Mouse (Mus musculus): ENCODE data around the gene Masp2.

Gene Masp2

DNA sequence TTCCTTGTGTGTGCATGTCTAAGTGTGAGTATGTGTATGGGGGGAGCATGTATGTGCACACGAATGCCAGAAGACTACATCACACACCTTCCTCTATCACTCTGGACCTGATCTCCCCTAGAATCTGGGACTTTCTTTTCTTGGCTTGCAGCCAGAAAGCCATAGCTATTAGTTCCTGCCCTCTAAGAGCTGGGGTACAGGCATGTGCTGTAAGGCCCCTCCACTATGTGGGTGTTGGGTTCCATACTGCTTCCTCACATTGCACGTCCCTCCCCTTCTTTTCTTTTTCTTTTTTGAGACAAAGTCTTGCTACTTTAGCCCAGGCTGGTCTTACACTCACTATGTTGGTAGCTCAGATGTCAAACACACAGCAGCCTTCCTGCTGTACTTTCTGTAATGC lies 33.0 kb downstream of the Masp2 start:
- DNase-seq (ENCODE audit: low spot score in 2 of 2): no peak

DNA sequence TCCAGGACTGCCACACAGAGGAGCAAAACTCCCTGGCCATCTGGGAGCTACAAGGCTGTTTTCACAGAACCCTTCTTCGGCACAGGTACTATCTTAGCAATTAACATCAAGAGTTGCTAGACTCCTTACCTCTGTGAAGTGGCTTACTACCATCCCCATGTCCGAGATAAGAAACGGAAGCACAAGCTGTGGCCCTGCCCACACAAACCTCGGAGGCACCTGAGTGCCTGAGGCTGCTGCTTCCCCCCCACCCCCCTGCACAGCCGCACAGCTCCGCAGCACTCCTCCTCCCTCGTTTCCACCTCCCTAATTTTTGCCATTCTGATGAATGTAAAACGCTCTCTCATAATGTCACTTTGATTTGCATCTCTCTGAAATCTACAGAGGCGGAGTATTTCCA lies 35.9 kb downstream of the Masp2 start:
- DNase-seq (ENCODE audit: low spot score in 2 of 2): no peak

DNA sequence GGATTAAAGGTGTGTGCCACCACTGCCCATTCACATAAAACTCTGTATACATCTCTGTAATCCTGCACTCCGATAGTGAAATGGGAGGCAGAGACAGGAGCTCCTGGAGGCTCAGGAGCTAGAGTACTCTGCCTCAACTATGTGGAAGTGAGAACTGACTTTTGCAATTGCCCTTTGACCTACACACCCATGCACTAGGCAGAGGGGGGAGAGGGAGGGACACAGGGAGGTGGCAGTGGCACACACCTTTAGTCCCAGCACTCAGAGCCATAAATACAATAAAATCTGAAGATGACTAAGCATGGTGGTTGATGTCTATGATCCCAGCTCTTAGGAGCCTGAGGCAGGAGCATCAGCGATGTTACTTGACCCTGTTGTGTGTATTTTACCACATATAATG lies 37.1 kb downstream of the Masp2 start:
- no peak for DNase-seq (ENCODE audit: low spot score in 2 of 2)

DNA sequence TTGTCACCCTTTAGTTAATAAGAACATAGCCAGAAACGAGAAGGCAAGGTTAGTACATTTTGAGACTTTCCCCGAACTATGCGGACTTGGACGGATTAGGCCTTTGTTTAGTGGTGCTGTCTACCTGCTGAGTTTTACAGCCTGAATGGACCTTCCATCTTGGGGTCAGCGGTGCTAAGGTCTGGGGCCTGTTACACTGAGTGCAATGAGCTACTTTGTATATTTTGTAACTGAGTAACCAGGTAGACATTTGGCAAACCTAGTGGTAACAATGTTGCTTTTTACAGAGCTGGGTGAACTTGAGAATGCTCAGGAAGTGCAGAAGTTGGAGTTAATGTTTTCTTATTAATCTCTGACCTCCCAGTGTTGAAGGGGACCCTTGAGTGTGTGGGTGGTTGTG lies 38.8 kb downstream of the Masp2 start:
- DNase-seq (ENCODE audit: low spot score in 2 of 2): no peak

DNA sequence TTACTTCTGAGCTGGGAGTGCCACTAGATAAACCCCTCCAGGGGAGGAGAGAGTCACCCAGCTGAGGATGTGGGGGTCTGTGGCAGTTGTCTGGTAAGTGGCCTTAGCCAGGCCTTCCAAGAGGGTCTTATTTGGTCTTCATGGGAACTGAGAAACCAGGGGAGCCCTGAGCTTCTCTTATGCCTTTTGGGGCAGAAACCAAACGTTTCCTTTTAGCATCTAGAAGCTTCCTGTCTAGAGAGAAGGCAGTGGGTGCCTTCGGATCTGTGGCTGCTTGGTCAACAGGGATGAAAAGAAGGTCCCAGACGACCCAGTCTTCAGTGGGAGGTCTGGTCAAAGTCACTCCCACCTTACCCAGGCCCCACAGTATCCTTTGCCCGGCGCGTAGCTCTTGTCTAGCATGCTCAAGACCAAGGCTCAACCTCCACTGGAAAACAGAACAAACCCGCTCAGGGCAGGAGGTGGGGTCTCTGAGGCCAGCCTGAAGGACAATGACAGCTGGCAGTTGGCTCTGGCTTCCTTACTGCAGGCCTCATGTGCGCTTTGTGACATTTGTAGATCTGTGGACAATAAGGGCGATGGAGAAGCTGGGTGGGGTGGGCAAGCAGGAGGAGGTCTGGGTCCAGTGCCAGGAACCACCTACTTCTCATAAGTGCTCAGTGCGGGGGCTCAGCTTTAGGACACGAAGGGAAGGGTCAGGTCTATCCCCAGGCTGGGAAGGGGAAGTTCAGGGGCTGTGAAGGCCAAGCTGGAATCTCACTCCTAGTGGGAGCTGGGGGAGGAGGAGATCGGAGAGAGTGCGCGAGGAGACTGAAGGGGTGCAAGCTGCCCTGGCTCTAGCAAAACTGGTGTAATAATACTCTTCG lies 41.2 kb downstream of the Masp2 start, which contains the start of gene Gm572:
Gene Gm572 (plus strand): TSS at position 27 of the 866 bp plus-strand sequence.
- no peak for DNase-seq (ENCODE audit: low spot score in 2 of 2)

DNA sequence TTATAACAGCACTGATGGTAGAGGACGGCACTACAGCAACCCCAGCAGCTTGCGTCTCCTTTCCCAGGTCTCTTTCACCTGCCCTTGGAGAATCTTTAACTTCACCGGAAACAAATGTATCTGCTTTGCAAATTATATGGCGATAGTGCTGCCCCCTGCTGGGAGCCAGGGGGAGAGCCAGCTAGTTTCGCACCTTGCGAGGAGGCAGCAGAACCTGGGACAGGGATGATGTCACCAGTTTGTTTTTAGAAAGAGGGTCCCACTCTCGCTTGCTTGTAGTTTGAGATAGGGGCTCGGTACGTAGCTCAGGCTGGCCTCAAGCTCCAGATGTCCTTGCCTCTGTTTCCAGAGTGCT lies 41.8 kb downstream of the Masp2 start:
- DNase-seq (ENCODE audit: low spot score in 2 of 2): peak in 1 of 2 experiments; percentile 60

DNA sequence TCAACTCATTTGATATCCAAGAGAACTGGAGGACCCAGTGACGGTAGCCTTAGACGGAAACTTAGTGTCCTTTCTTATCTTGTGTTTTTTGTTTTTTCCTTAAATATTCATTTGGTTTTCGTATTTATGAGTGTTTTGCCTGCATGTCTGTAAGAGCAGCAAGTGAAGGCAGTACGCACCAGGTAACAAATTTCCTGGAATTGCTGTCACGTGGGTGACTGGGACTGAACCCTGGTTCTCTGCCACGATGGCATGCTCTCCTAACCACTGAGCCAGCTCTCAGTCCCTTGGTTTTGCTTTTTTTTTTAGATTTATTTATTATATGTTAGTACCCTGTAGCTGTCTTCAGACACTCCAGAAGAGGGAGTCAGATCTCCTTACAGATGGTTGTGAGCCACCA lies 42.6 kb downstream of the Masp2 start:
- DNase-seq (ENCODE audit: low spot score in 2 of 2): no peak

DNA sequence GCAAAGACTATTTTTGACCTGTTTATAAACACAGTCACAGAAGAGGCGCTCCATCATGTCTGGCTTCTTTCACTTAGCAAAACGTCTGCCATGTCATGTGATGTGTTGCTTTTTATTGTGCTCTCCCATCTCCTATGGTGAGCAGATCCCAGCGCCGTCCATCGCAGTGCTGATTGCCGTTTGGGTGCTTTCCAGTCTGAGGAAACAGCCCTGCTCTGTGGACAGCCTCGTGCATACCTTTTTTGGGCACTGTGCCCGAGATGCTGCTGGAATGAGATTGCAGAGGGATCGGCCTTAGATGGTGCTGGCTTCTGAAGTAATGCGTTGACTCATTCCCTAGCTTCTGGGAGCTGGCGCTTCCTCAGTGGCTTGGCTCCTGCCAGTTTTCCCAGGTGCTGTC lies 44.3 kb downstream of the Masp2 start:
- peak in 1 of 2 experiments; percentile 50 for DNase-seq (ENCODE audit: low spot score in 2 of 2)

DNA sequence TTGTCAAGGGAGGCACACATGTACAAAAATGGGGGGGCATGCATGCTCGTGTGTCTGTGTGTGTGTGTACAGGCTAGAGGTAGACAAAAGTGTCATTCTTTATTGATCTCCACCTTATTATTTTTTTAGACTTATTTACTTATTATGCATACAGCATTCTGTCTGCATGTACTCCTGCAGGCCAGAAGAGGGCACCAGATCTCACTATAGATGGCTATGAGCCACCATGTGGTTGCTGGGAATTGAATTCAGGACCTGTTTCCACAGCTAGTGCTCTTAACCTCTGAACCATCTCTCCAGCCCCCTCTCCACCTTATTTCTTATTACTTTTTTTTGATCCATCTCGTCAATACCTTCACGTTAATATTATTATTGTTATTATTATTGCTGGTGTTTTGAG lies 47.0 kb downstream of the Masp2 start:
- no peak for DNase-seq (ENCODE audit: low spot score in 2 of 2)

DNA sequence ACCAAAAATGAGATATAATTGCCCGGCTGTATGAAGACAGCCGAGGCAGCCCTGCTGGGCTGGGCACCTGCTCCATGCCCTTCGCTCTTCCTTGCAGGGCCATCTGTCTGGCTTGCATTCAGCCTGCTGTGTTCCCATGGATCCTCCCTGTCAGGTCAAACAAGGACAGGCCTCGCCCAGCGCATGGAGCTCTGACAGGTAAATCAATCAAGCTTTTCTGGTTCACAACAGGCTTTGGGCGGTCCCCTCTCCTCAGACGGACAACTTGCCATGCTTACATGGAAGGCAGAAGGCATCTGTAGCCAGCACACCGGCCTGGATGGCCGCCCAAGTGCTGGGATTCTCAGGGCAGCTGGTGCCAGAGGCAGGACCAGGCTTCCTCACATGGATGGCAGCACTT lies 48.7 kb downstream of the Masp2 start:
- no peak for DNase-seq (ENCODE audit: low spot score in 2 of 2)

DNA sequence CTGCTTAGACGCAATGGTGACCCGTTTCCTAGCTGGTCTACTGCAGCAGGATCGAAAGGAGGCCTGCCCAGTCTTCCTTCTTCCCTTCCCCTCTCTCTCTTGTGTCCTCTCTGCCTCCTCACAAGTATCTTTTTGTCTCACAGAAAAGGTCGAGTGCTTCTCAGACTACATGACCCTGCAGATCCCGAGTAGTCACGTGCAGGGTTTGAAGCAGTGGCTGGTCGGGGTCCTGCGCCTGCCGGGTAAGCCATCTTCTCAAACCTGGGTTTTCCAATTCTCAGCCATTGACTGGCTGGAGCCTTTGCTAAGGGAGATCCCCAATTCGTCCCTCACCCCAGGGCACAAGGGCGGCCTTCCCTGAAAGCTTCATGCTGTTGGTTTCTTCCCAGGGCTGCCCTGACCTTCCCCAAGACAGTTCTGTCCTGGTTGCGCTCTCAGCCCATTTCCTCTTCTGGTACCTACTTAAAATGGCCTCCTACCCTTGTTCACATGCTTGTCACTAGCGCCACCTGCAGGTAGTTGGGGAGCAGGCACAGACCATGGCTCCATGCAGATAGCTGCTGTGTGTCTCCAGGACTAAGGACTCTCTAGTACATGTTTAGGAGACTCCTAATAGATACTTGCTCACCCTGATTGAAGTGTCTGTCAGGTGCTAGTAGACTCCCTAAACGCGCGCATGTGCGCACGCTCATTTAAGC lies 52.5 kb downstream of the Masp2 start:
- no peak for DNase-seq (ENCODE audit: low spot score in 2 of 2)

DNA sequence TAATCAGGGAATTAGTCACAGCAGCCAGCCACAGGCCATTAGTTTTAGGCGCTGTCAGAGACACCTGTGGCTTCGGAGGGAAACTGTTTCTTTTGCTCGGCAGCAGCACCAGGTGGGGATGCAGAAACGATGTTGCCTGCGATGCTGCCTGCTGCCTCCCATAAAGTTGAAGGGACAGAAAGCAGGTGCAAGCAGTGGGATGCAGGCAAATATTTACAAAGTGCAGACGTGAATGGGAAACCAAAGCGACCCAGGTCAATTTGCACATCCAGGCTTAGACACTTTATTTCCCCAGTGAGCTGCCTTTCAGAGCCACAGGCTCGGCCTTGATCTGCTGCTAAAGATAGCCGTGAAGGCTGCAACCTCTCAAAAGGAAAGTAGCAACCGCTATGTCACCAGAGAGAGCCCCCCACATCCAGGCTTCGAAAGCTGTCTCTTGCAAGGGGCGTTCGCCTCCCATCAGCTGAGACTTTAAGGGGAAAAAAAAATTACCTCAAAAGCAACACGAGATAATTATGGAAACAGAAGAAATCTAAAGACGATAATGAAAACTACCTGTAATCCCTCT lies 54.4 kb downstream of the Masp2 start:
- DNase-seq (ENCODE audit: low spot score in 2 of 2): no peak

DNA sequence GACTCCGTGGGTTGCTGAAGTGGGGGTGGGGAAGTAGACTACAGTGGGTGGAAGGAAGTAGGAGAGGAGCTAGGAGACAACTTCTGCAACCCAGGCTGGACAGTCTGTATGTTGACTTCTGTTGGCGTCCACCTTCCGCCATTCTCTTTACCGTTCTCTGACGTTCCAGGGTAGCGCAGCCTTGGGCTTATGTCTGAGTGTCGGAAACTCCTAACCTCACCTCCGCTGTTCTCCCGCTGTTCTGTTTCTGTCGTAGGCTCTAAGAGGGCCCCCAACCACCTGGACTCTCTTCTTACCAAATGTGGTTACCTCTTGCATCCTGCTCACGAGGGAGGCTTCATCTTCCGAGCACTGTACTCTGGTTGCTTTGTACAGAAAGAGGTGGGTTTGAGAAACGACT lies 55.4 kb downstream of the Masp2 start:
- DNase-seq (ENCODE audit: low spot score in 2 of 2): no peak

DNA sequence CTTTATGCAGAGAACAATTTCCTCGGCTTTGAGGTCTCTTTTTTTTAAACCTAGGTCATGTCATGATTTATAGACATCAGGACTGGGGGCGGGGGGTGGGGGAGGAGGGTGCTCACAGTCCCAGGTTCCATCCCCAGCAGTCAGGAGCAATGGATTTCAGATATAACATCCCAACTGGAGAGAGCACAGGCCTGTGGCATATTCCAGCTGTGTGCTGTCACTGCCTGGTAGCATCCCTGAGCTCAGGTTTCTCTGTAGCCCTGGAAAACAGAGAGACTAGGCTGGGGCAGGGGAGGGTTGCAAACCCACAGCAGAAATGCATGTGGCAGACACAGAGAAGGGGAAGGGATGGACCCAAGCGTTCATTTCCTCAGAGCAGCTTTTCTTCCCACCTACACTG lies 57.8 kb downstream of the Masp2 start:
- DNase-seq (ENCODE audit: low spot score in 2 of 2): no peak

DNA sequence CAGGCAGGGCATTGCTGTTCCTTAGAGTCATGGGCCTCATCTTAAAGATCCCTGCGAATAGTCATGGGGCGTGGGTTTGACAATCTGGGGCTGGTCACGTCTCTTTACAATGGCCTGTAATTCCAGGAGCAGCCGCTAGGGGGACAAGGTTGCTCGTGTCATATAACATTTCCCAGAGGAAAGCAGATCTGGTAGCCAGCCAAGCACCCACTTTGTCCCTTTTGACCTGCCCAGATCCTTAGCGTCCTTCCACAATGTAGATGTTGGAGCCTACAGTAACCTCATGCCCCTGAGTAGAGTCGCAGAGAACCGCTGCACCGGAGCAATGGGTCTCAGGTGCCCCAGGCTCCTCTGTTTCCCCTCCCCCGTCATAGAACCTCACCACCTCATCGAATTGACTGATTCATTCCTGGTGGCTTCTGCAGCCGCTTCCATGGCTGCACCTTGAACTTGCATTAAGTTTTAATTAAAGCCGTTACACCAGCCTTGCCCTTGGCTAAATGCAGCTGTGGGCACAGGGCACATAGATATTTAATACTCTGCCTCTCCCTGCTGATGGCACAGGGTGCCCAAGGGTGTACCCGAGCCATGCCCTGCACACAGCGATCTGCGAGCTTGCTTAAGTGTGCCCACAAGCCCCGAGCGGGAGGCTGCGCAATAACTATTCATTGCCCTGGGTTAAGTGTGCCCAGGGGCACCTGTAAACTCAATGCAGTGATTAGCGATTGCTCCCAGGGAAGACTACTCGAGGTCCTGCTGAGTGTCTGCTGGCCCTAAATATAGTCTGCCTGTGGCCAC lies 60.0 kb downstream of the Masp2 start:
- peak in 1 of 2 experiments; percentile 66 for DNase-seq (ENCODE audit: low spot score in 2 of 2)

DNA sequence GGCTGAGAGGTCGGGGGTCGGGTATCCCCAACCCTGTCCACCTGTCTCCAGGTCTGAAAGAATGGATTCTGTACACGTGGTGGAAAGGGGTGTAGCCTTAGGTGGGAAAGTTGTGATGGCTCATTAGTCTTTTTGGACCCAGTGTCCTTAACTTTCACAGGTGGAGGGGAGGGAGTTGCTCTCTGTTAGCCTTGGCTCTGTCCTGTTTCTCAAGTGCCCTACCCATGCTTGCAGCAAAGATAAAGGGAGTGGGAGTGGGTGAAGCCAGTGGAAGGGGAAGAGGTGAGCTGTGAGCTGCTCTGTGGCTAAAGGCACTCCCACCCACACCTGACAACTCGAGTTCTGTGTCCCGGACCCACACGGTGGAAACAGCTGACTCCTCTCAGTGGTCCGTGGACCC lies 61.0 kb downstream of the Masp2 start:
- DNase-seq (ENCODE audit: low spot score in 2 of 2): no peak

DNA sequence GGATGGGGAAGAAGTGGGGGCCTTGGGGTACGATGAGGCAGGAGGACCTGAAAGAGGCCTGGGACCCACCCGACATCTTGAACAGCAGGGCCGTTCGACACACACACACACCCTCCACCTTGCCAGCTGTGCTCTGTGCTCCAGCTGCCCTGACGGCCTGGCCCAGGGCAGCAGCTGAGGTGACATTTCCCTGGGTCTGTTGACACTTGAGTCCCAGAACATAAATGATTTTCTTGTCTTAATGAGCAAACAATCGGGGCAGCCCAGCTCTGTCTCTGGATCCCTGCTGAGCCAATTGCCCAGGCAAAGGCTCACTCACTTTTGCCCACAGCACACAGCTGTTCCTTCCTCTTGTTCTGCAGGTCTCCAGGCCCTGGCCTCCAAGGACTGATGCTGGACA lies 61.7 kb downstream of the Masp2 start:
- DNase-seq (ENCODE audit: low spot score in 2 of 2): no peak
